Mouse (Mus musculus) liver, embryonic 14.5 days (tissue): ENCODE measurements around the gene Cdk2. TPM values are rescaled to one million over a fixed set of nuclear protein-coding genes. Genes with fewer than 3 reads are reported as not detected.

Source experiments
- ATAC-seq: fragments of 200-750 bp; cut with Nextera tagmentation; 2 replicates; pipeline ENCODE4 v1.8.0; 2017; ENCODE audit warnings: moderate number of reproducible peaks, mild to moderate bottlenecking, moderate library complexity; ENCODE audit not compliant: insufficient read depth
- DNase-seq, 3 experiments: peaks; one replicate each; pipeline ENCODE4 v3.0.0-alpha.2; 2012 to 2013; ENCODE audit warnings: low read depth in 3 of 3, low spot score in 3 of 3
- H3K27ac ChIP-seq: fragments of 300-500 bp; sonication (generic); 2 replicates; pipeline ENCODE4 v1.5.1; 2014; ENCODE audit warnings: moderate library complexity, mild to moderate bottlenecking, control low read depth, inconsistent platforms
- H3K27me3 ChIP-seq: fragments of 300-500 bp; sonication (generic); 2 replicates; pipeline ENCODE4 v1.6.1; 2014; ENCODE audit warnings: mild to moderate bottlenecking, low read length, moderate library complexity; ENCODE audit not compliant: control insufficient read depth, insufficient read depth
- H3K36me3 ChIP-seq: fragments of 300-500 bp; sonication (generic); replicated peaks from 2 replicates; pipeline ENCODE4 v1.6.1; 2014; ENCODE audit warnings: low read depth; ENCODE audit not compliant: control insufficient read depth, insufficient read depth
- H3K4me1 ChIP-seq, 2 experiments: fragments of 200-500 bp in 1 of 2; fragments of 300-500 bp in 1 of 2; sonication (generic) in 1 of 2; replicated peaks; 2 replicates each; pipeline ENCODE4 v1.6.1; 2012 to 2014; ENCODE audit warnings: antibody characterized with exemption in 1 of 2, inconsistent platforms in 1 of 2, low read length in 1 of 2; ENCODE audit not compliant: control insufficient read depth in 2 of 2, insufficient read depth in 2 of 2
- H3K4me2 ChIP-seq: fragments of 300-500 bp; sonication (generic); 2 replicates; pipeline ENCODE4 v1.6.1; 2014; ENCODE audit warnings: low read depth, mild to moderate bottlenecking, control low read depth, moderate library complexity
- H3K4me3 ChIP-seq, 2 experiments: fragments of 200-500 bp in 1 of 2; fragments of 300-500 bp in 1 of 2; sonication (generic) in 1 of 2; 2 replicates each; pipeline ENCODE4 v1.5.1; 2012 to 2014; ENCODE audit warnings: low read depth in 2 of 2, low read length in 2 of 2, mild to moderate bottlenecking in 2 of 2, control low read depth in 1 of 2, inconsistent platforms in 1 of 2, moderate library complexity in 1 of 2; ENCODE audit not compliant: insufficient read depth in 1 of 2
- H3K9ac ChIP-seq: fragments of 300-500 bp; sonication (generic); replicated peaks from 2 replicates; pipeline ENCODE4 v1.6.1; 2014; ENCODE audit warnings: mild to moderate bottlenecking, control low read depth, moderate library complexity
- H3K9me3 ChIP-seq: fragments of 300-500 bp; sonication (generic); 2 replicates; pipeline ENCODE4 v1.6.1; 2016; ENCODE audit warnings: low read length, mixed read lengths; ENCODE audit not compliant: control insufficient read depth
- CTCF ChIP-seq: IDR thresholded peaks from 2 replicates; pipeline ENCODE4 v1.5.1; 2016; ENCODE audit warnings: antibody characterized with exemption, low read depth, control low read depth
- EP300 ChIP-seq: IDR thresholded peaks from 2 replicates; pipeline ENCODE4 v1.6.1; 2016; ENCODE audit warnings: antibody characterized with exemption, low read depth
- WGBS: fragments of 180-500 bp; shearing (Covaris S2); extraction: QIAGEN DNeasy Blood & Tissue Kit; methylation state at CpG from one replicate; pipeline ENCODE4 v1.1.7; 2014; ENCODE audit not compliant: insufficient replicate concordance; 5-methylcytosine and 5-hydroxymethylcytosine counted together
- polyA plus RNA-seq, 2 experiments: library from polyadenylated mRNA; depleted of rRNA in 1 of 2; stranded (reverse) in 1 of 2; unstranded in 1 of 2; fragments of >200 nt; fragmentation: Nextera tagmentation in 1 of 2; extraction: Ambion mirVana in 1 of 2; gene quantifications; 2 replicates each; pipeline versions ENCODE4 v1.2.1 to v1.2.3; 2012 to 2014

The Cdk2 gene
- polyA plus RNA-seq, 2 experiments = 40.7 to 51.8 TPM

DNA sequence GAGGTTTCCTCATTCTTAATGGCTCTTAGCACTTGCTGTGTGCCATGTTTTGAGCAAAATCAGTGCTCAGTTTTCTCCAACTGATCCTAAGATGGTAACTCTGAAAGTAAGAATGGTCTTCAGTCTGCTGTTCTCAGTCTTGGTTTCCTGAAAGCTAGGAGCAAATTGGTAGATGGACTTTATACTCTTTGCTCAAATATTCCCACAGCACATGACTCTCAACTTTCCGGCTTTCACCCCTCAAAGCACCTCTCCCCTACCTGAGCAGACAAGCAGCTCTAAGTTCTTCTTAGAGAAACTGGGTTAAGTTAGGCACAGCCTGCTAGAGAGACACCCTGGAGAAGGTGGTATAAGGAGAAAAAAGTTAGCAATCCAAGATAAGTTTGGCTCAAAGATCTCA is 48.1 kb downstream of the Cdk2 start:
- Histone ChIP-seq H3K9ac (no peak overlapping the region), H3K27me3 (no peaks in the 10 kb centered on the region; the same call in 1 of the 2 replicates), H3K4me1 (peaks cover 4 to 10% of the 10 kb centered on the region in 2 experiments), H3K4me2 (no peak overlapping the region), H3K4me3 (no peak overlapping the region), H3K27ac (no peak overlapping the region), H3K36me3 (no peaks in the 10 kb centered on the region), H3K9me3 (no peaks in the 10 kb centered on the region)
- ATAC-seq (no peak), DNase-seq (no peak)
- TF ChIP-seq CTCF (no peak), EP300 (no peak)
- WGBS = 73% methylated on average over 1 of the region's 1 CpGs

DNA sequence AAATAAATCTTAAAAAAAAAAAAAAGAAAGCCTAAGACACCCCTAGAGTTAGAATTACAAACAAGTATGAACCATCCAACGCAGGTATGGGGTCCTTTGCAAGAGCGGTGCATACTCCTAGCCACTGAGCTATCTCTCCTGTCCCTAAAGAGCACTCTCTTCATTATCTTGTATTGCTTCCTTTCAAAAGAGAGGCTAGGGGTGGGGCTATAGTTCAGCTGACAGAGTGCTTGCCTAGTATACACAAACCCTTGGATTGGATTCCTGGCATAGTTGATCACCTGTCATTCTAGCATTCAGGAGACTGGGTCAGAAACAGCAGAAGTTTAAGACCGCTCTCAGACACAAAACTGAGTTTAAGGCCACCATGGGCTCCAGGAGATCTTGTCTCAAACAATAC is 49.6 kb downstream of the Cdk2 start:
- no peak for DNase-seq

DNA sequence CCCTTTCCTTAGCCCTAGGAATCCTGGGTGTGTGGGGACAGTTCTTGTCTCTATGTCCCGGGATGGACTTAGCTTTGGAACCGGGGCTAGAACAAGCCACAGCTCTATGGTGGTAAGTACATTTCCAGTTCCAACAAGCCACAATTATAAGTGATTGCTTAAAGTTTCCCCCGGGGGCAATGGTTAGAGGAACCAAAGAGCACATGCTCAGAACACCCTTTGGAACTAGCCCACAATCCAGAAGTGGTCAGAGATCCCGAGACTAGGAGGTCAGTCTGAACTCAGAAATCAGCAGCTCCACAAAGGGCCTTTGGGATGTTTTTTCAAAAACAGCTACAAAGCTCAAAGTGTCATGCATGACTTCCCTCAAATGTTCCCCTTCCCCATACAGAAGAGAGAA is 51.0 kb downstream of the Cdk2 start:
- Histone ChIP-seq H3K36me3 (no peaks in the 10 kb centered on the region), H3K4me2 (no peak overlapping the region), H3K27ac (no peak overlapping the region), H3K4me3 (no peak overlapping the region), H3K27me3 (no peaks in the 10 kb centered on the region; the same call in 1 of the 2 replicates), H3K9me3 (no peaks in the 10 kb centered on the region), H3K4me1 (peaks cover 4 to 10% of the 10 kb centered on the region in 2 experiments), H3K9ac (no peak overlapping the region)
- no peak for DNase-seq
- 53% methylated on average over 4 of the region's 4 CpGs for WGBS
- no peak for TF ChIP-seq CTCF
- no peak for TF ChIP-seq EP300
- no peak for ATAC-seq

More for the DNA sequence above, 49.6 kb downstream of the Cdk2 start:
- Histone ChIP-seq H3K9me3 (no peaks in the 10 kb centered on the region), H3K4me1 (peaks cover 4 to 10% of the 10 kb centered on the region in 2 experiments), H3K27ac (no peak overlapping the region), H3K4me3 (no peak overlapping the region), H3K36me3 (no peaks in the 10 kb centered on the region), H3K9ac (no peak overlapping the region), H3K4me2 (no peak overlapping the region), H3K27me3 (no peaks in the 10 kb centered on the region; the same call in 1 of the 2 replicates)
- TF ChIP-seq EP300 (no peak), CTCF (no peak)
- peak; percentile 49; the same call in 1 of the 2 replicates for ATAC-seq
- 28% methylated on average over 3 of the region's 3 CpGs for WGBS

Other genes with a start within 250 kb of the Cdk2 start
- 23.2 and 29.8 TPM in 2 replicates for gene Smarcc2, start 245.8 kb downstream of the Cdk2 start, polyA plus RNA-seq (2012; rRNA removed)
- 27.7 and 32.8 TPM in 2 replicates for gene Smarcc2, start 245.8 kb downstream of the Cdk2 start, polyA plus RNA-seq (2014; fragmentation: Nextera tagmentation; extraction: Ambion mirVana)
- 429 and 654 TPM in 2 replicates for gene Myl6, start 210.9 kb downstream of the Cdk2 start, polyA plus RNA-seq (2012; rRNA removed)
- gene Myl6, start 210.9 kb downstream of the Cdk2 start, polyA plus RNA-seq (2014; fragmentation: Nextera tagmentation; extraction: Ambion mirVana) = 490 and 506 TPM in 2 replicates
- 1.2 and 1.5 TPM in 2 replicates for gene Myl6b, start 206.3 kb downstream of the Cdk2 start, polyA plus RNA-seq (2012; rRNA removed)
- 0.72 and 1.3 TPM in 2 replicates for gene Myl6b, start 206.3 kb downstream of the Cdk2 start, polyA plus RNA-seq (2014; fragmentation: Nextera tagmentation; extraction: Ambion mirVana)
- gene Esyt1, start 179.2 kb downstream of the Cdk2 start, polyA plus RNA-seq (2012; rRNA removed) = 9.4 and 10.3 TPM in 2 replicates
- 7.0 and 7.8 TPM in 2 replicates for gene Esyt1, start 179.2 kb downstream of the Cdk2 start, polyA plus RNA-seq (2014; fragmentation: Nextera tagmentation; extraction: Ambion mirVana)
- 3.3 and 4.0 TPM in 2 replicates for gene Zc3h10, start 157.3 kb downstream of the Cdk2 start, polyA plus RNA-seq (2012; rRNA removed)
- gene Zc3h10, start 157.3 kb downstream of the Cdk2 start, polyA plus RNA-seq (2014; fragmentation: Nextera tagmentation; extraction: Ambion mirVana) = 4.3 and 5.3 TPM in 2 replicates
- gene Rpl41, start 155.7 kb downstream of the Cdk2 start, polyA plus RNA-seq (2012; rRNA removed) = 1,053 and 2,546 TPM in 2 replicates
- 3,181 and 3,454 TPM in 2 replicates for gene Rpl41, start 155.7 kb downstream of the Cdk2 start, polyA plus RNA-seq (2014; fragmentation: Nextera tagmentation; extraction: Ambion mirVana)
- gene Pa2g4, start 139.0 kb downstream of the Cdk2 start, polyA plus RNA-seq (2012; rRNA removed) = 57.6 and 113 TPM in 2 replicates
- 163 and 172 TPM in 2 replicates for gene Pa2g4, start 139.0 kb downstream of the Cdk2 start, polyA plus RNA-seq (2014; fragmentation: Nextera tagmentation; extraction: Ambion mirVana)
- 1.3 and 1.4 TPM in 2 replicates for gene Erbb3, start 115.4 kb downstream of the Cdk2 start, polyA plus RNA-seq (2012; rRNA removed)
- gene Erbb3, start 115.4 kb downstream of the Cdk2 start, polyA plus RNA-seq (2014; fragmentation: Nextera tagmentation; extraction: Ambion mirVana) = 1.1 and 1.5 TPM in 2 replicates
- gene Rps26, start 78.3 kb downstream of the Cdk2 start, polyA plus RNA-seq (2012; rRNA removed) = 867 and 921 TPM in 2 replicates
- gene Rps26, start 78.3 kb downstream of the Cdk2 start, polyA plus RNA-seq (2014; fragmentation: Nextera tagmentation; extraction: Ambion mirVana) = 643 and 646 TPM in 2 replicates
- 0.13 and 0.18 TPM in 2 replicates for gene Ikzf4, start 59.0 kb downstream of the Cdk2 start, polyA plus RNA-seq (2012; rRNA removed)
- gene Ikzf4, start 59.0 kb downstream of the Cdk2 start, polyA plus RNA-seq (2014; fragmentation: Nextera tagmentation; extraction: Ambion mirVana) = 0.05 TPM in 1 of 2 replicates, not detected in the other
- 8.1 and 8.6 TPM in 2 replicates for gene Suox, start 31.0 kb downstream of the Cdk2 start, polyA plus RNA-seq (2012; rRNA removed)
- gene Suox, start 31.0 kb downstream of the Cdk2 start, polyA plus RNA-seq (2014; fragmentation: Nextera tagmentation; extraction: Ambion mirVana) = 7.6 and 9.9 TPM in 2 replicates
- 17.8 and 19.3 TPM in 2 replicates for gene Rab5b, start 8.8 kb downstream of the Cdk2 start, polyA plus RNA-seq (2012; rRNA removed)
- 24.5 and 26.2 TPM in 2 replicates for gene Rab5b, start 8.8 kb downstream of the Cdk2 start, polyA plus RNA-seq (2014; fragmentation: Nextera tagmentation; extraction: Ambion mirVana)
- 0.27 and 0.31 TPM in 2 replicates for gene Pmel, start 836 bp downstream of the Cdk2 start, polyA plus RNA-seq (2012; rRNA removed)
- gene Pmel, start 836 bp downstream of the Cdk2 start, polyA plus RNA-seq (2014; fragmentation: Nextera tagmentation; extraction: Ambion mirVana) = 0.20 and 0.50 TPM in 2 replicates
- 1.4 and 1.6 TPM in 2 replicates for gene Dgka, start 39.8 kb upstream of the Cdk2 start, polyA plus RNA-seq (2012; rRNA removed)
- gene Dgka, start 39.8 kb upstream of the Cdk2 start, polyA plus RNA-seq (2014; fragmentation: Nextera tagmentation; extraction: Ambion mirVana) = 2.0 and 2.1 TPM in 2 replicates
- gene Pym1, start 42.9 kb upstream of the Cdk2 start, polyA plus RNA-seq (2012; rRNA removed) = 14.2 and 19.5 TPM in 2 replicates
- 12.4 and 15.3 TPM in 2 replicates for gene Pym1, start 42.9 kb upstream of the Cdk2 start, polyA plus RNA-seq (2014; fragmentation: Nextera tagmentation; extraction: Ambion mirVana)
- 8.0 and 9.5 TPM in 2 replicates for gene Mmp19, start 85.9 kb upstream of the Cdk2 start, polyA plus RNA-seq (2012; rRNA removed)
- 8.3 and 8.9 TPM in 2 replicates for gene Mmp19, start 85.9 kb upstream of the Cdk2 start, polyA plus RNA-seq (2014; fragmentation: Nextera tagmentation; extraction: Ambion mirVana)
- gene Dnajc14, start 99.0 kb upstream of the Cdk2 start, polyA plus RNA-seq (2012; rRNA removed) = 4.2 and 6.0 TPM in 2 replicates
- 10.7 and 12.3 TPM in 2 replicates for gene Dnajc14, start 99.0 kb upstream of the Cdk2 start, polyA plus RNA-seq (2014; fragmentation: Nextera tagmentation; extraction: Ambion mirVana)
- gene Tmem198b, start 99.3 kb upstream of the Cdk2 start, polyA plus RNA-seq (2012; rRNA removed) = 2.1 and 2.9 TPM in 2 replicates
- gene Tmem198b, start 99.3 kb upstream of the Cdk2 start, polyA plus RNA-seq (2014; fragmentation: Nextera tagmentation; extraction: Ambion mirVana) = 0.99 and 1.5 TPM in 2 replicates
- 27.1 and 61.2 TPM in 2 replicates for gene Sarnp, start 112.3 kb upstream of the Cdk2 start, polyA plus RNA-seq (2012; rRNA removed)
- 122 and 125 TPM in 2 replicates for gene Sarnp, start 112.3 kb upstream of the Cdk2 start, polyA plus RNA-seq (2014; fragmentation: Nextera tagmentation; extraction: Ambion mirVana)
- 43.1 and 47.8 TPM in 2 replicates for gene Ormdl2, start 116.6 kb upstream of the Cdk2 start, polyA plus RNA-seq (2012; rRNA removed)
- 80.5 and 83.5 TPM in 2 replicates for gene Ormdl2, start 116.6 kb upstream of the Cdk2 start, polyA plus RNA-seq (2014; fragmentation: Nextera tagmentation; extraction: Ambion mirVana)
- 0.32 and 0.36 TPM in 2 replicates for gene Gdf11, start 186.7 kb upstream of the Cdk2 start, polyA plus RNA-seq (2012; rRNA removed)
- gene Gdf11, start 186.7 kb upstream of the Cdk2 start, polyA plus RNA-seq (2014; fragmentation: Nextera tagmentation; extraction: Ambion mirVana) = 0.16 and 0.23 TPM in 2 replicates
- gene Cd63, start 196.0 kb upstream of the Cdk2 start, polyA plus RNA-seq (2012; rRNA removed) = 22.5 and 29.6 TPM in 2 replicates
- gene Cd63, start 196.0 kb upstream of the Cdk2 start, polyA plus RNA-seq (2014; fragmentation: Nextera tagmentation; extraction: Ambion mirVana) = 73.0 and 85.0 TPM in 2 replicates
- 12.1 and 12.3 TPM in 2 replicates for gene Rdh5, start 217.9 kb upstream of the Cdk2 start, polyA plus RNA-seq (2012; rRNA removed)
- 13.6 and 15.8 TPM in 2 replicates for gene Rdh5, start 217.9 kb upstream of the Cdk2 start, polyA plus RNA-seq (2014; fragmentation: Nextera tagmentation; extraction: Ambion mirVana)
- 67.2 and 95.9 TPM in 2 replicates for gene Bloc1s1, start 219.0 kb upstream of the Cdk2 start, polyA plus RNA-seq (2012; rRNA removed)
- 99.2 and 99.8 TPM in 2 replicates for gene Bloc1s1, start 219.0 kb upstream of the Cdk2 start, polyA plus RNA-seq (2014; fragmentation: Nextera tagmentation; extraction: Ambion mirVana)
- 0.09 and 0.19 TPM in 2 replicates for gene Itga7, start 228.8 kb upstream of the Cdk2 start, polyA plus RNA-seq (2012; rRNA removed)
- gene Itga7, start 228.8 kb upstream of the Cdk2 start, polyA plus RNA-seq (2014; fragmentation: Nextera tagmentation; extraction: Ambion mirVana) = 0.04 and 0.15 TPM in 2 replicates